Mouse (Mus musculus) right cerebral cortex, postnatal 36 days (tissue): Measurements from ENCODE around the gene Tmem164.

ENCODE experiments used
- DNase-seq, 2 experiments: peaks; one replicate each; pipeline ENCODE4 v3.0.0; 2022; ENCODE audit warnings: low spot score in 2 of 2, mixed read lengths in 1 of 2

Tmem164 gene

GRCm38 (mm10) chrX:142688509-142688908, 7.3 kb downstream of the Tmem164 start:
- DNase-seq: no peak

GRCm38 (mm10) chrX:142693256-142693655, 12.1 kb downstream of the Tmem164 start:
- no peak for DNase-seq

- DNase-seq: no peak
Measured at GRCm38 (mm10) chrX:142694338-142694737, 13.1 kb downstream of the Tmem164 start.

- DNase-seq: no peak
Measured at GRCm38 (mm10) chrX:142694856-142695255, 13.7 kb downstream of the Tmem164 start.

- no peak for DNase-seq
Measured at GRCm38 (mm10) chrX:142696789-142697188, 15.6 kb downstream of the Tmem164 start.

GRCm38 (mm10) chrX:142697545-142698204, 16.5 kb downstream of the Tmem164 start:
- DNase-seq: no peak

- no peak for DNase-seq
Measured at GRCm38 (mm10) chrX:142698212-142698611, 17.0 kb downstream of the Tmem164 start.

- no peak for DNase-seq
Measured at GRCm38 (mm10) chrX:142702094-142702493, 20.9 kb downstream of the Tmem164 start.

GRCm38 (mm10) chrX:142702566-142702965, 21.4 kb downstream of the Tmem164 start:
- DNase-seq: no peak

- no peak for DNase-seq
Measured at GRCm38 (mm10) chrX:142703953-142704352, 22.7 kb downstream of the Tmem164 start.

- DNase-seq: no peak
Measured at GRCm38 (mm10) chrX:142708257-142708656, 27.1 kb downstream of the Tmem164 start.

- DNase-seq: no peak
Measured at GRCm38 (mm10) chrX:142716014-142716413, 34.8 kb downstream of the Tmem164 start.

- no peak for DNase-seq
Measured at GRCm38 (mm10) chrX:142717958-142718478, 36.8 kb downstream of the Tmem164 start.

- no peak for DNase-seq
Measured at GRCm38 (mm10) chrX:142718759-142719158, 37.6 kb downstream of the Tmem164 start.

- DNase-seq: no peak
Measured at GRCm38 (mm10) chrX:142721897-142722296, 40.7 kb downstream of the Tmem164 start.

- DNase-seq: no peak
Measured at GRCm38 (mm10) chrX:142724203-142724602, 43.0 kb downstream of the Tmem164 start.

GRCm38 (mm10) chrX:142725571-142725970, 44.4 kb downstream of the Tmem164 start:
- DNase-seq: no peak

GRCm38 (mm10) chrX:142726311-142726710, 45.1 kb downstream of the Tmem164 start:
- DNase-seq: no peak

GRCm38 (mm10) chrX:142727847-142728246, 46.6 kb downstream of the Tmem164 start:
- DNase-seq: no peak

GRCm38 (mm10) chrX:142729040-142729439, 47.8 kb downstream of the Tmem164 start:
- DNase-seq: no peak

- DNase-seq: no peak
Measured at GRCm38 (mm10) chrX:142729482-142729881, 48.3 kb downstream of the Tmem164 start.

- DNase-seq: no peak
Measured at GRCm38 (mm10) chrX:142737099-142737498, 55.9 kb downstream of the Tmem164 start.

GRCm38 (mm10) chrX:142737719-142738118, 56.5 kb downstream of the Tmem164 start:
- no peak for DNase-seq

- DNase-seq: no peak
Measured at GRCm38 (mm10) chrX:142747428-142747827, 66.2 kb downstream of the Tmem164 start.
